Mouse (Mus musculus) forebrain, postnatal 0 days (tissue): ENCODE results near the gene Tchp. TPM values are rescaled to one million over a fixed set of nuclear protein-coding genes. Genes with fewer than 3 reads are reported as not detected.

ENCODE experiments used
- ATAC-seq: fragments of 200-750 bp; cut with Nextera tagmentation; 2 replicates; pipeline ENCODE4 v1.8.0; 2017; ENCODE audit warnings: mild to moderate bottlenecking, moderate library complexity
- DNase-seq: peaks from one replicate; pipeline ENCODE4 v3.0.0-alpha.2; 2015
- H3K27ac ChIP-seq: fragments of 300-500 bp; sonication (generic); 2 replicates; pipeline ENCODE4 v1.5.1; 2014; ENCODE audit warnings: low read depth, mild to moderate bottlenecking, antibody characterized with exemption, low read length, moderate library complexity, mixed read lengths
- H3K27me3 ChIP-seq: fragments of 300-500 bp; sonication (generic); 2 replicates; pipeline ENCODE4 v1.6.1; 2014; ENCODE audit warnings: mild to moderate bottlenecking, low read length, mixed read lengths; ENCODE audit not compliant: insufficient read depth
- H3K36me3 ChIP-seq: fragments of 300-500 bp; sonication (generic); 2 replicates; pipeline ENCODE4 v1.6.1; 2014; ENCODE audit warnings: mild to moderate bottlenecking, moderate library complexity; ENCODE audit not compliant: insufficient read depth
- H3K4me1 ChIP-seq: fragments of 300-500 bp; sonication (generic); 2 replicates; pipeline ENCODE4 v1.6.1; 2014; ENCODE audit warnings: antibody characterized with exemption; ENCODE audit not compliant: insufficient read depth
- H3K4me2 ChIP-seq: fragments of 300-500 bp; sonication (generic); 2 replicates; pipeline ENCODE4 v1.6.1; 2014; ENCODE audit warnings: low read depth, mild to moderate bottlenecking, moderate library complexity
- H3K4me3 ChIP-seq: fragments of 300-500 bp; sonication (generic); 2 replicates; pipeline ENCODE4 v1.5.1; 2014; ENCODE audit warnings: low read depth, low read length, mixed read lengths
- H3K9ac ChIP-seq: fragments of 300-500 bp; sonication (generic); 2 replicates; pipeline ENCODE4 v1.6.1; 2014; ENCODE audit warnings: mild to moderate bottlenecking
- H3K9me3 ChIP-seq: fragments of 300-500 bp; sonication (generic); 2 replicates; pipeline ENCODE4 v1.6.1; 2016; ENCODE audit warnings: low read length
- CTCF ChIP-seq: sonication (generic); IDR thresholded peaks from 2 replicates; pipeline ENCODE4 v1.5.1; 2016; ENCODE audit warnings: antibody characterized with exemption, control low read depth, low read depth
- WGBS: fragments of 180-500 bp; shearing (Covaris S2); extraction: QIAGEN DNeasy Blood & Tissue Kit; methylation state at CpG from one replicate; pipeline ENCODE4 v1.1.7; 2014; 5-methylcytosine and 5-hydroxymethylcytosine counted together
- microRNA-seq, 2 experiments: library from miRNA; unstranded; fragments of <30 nt; microRNA quantifications; one replicate each; pipeline ENCODE4; 2016
- polyA plus RNA-seq: library from polyadenylated mRNA; unstranded; fragments of >200 nt; fragmentation: Nextera tagmentation; extraction: Ambion mirVana; gene quantifications from 2 replicates; pipeline ENCODE4 v1.2.1, GENCODE M21; 2015
- total RNA-seq: library from RNA; depleted of rRNA; stranded (reverse); fragments of >200 nt; gene quantifications from 2 replicates; pipeline ENCODE4 v1.2.3, GENCODE M21; 2014; rRNA removed

The Tchp gene
- total and polyA plus RNA-seq, 2 experiments from 2014 or later, result 11.8 to 14.4 TPM

DNA sequence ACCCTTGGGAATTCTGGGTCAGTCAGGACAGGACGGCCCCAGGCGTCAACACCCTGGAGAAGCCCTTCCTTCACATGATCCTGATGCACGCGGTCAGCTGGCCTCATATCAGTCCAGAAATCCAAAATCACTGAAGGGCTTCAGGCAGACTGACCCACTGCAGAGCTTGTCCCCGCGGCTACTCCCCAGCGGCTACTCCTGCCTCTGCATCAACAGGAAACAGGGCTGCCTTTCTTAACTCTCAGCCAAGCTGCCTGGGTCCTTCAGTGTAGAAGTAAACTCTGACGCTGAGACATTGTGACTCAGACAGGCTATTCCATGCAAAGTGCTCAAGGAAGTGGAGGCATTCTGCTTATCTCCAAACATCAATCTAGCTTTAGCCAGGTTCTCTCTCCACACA lies 54.4 kb downstream of the Tchp start:
- 90% methylated on average over 8 of the region's 8 CpGs for WGBS
- Histone ChIP-seq H3K9ac (no peak overlapping the region), H3K27ac (no peak overlapping the region), H3K36me3 (peaks cover 59% of the 10 kb centered on the region), H3K27me3 (no peaks in the 10 kb centered on the region), H3K4me3 (no peak overlapping the region), H3K4me2 (no peak overlapping the region), H3K4me1 (no peaks in the 10 kb centered on the region), H3K9me3 (no peaks in the 10 kb centered on the region)
- ATAC-seq (no peak), DNase-seq (no peak)
- TF ChIP-seq CTCF, result no peak

DNA sequence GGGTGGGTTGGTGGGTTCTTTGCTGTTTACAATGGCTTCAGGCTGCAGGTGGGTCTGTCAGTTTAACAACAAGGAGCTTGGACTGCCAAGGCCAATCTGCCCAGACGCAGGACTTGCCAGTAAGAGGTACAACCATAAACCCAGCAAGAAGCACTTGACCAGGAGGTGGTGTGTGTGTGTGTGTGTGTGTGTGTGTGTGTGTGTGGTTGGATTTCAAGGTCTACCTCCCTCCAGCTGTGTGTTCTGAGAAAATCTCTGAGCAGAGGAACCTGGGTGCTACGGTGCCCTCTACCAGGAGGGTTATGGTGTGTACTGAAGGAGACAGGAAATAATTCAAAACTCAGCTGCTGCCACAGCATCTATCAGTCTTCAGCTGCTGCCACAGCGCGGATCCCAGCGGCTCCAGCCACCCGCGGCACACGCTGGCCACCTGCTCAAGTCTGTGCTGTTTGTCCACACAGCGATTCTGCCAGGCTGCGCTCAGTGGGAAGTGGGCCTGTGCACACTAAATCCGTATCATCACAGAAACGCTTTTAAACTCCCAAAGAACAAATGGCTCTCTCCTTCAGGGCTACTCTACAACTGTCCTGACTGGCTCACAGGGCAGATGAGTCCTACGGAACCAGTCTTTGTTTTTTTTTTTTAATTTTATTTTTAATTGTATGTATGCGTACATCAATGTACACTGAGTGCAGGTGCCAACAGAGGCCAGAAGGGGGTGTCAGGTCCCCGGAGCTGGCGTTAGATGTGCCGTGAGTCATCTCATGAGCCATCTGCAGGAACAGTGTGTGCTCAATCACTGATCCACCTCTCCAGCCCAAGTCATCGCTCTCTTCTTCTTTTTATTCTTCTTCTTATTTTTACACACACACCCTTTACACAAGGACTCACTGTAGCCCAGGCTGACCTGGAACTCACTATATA lies 57.5 kb downstream of the Tchp start:
- Histone ChIP-seq H3K36me3 (peaks cover 53% of the 10 kb centered on the region), H3K27me3 (no peaks in the 10 kb centered on the region), H3K4me3 (no peak overlapping the region), H3K4me2 (no peak overlapping the region), H3K9me3 (no peaks in the 10 kb centered on the region), H3K4me1 (no peaks in the 10 kb centered on the region), H3K9ac (no peak overlapping the region), H3K27ac (no peak overlapping the region)
- TF ChIP-seq CTCF, result no peak
- DNase-seq (no peak), ATAC-seq (no peak)
- WGBS, result 87% methylated on average over 18 of the region's 18 CpGs

DNA sequence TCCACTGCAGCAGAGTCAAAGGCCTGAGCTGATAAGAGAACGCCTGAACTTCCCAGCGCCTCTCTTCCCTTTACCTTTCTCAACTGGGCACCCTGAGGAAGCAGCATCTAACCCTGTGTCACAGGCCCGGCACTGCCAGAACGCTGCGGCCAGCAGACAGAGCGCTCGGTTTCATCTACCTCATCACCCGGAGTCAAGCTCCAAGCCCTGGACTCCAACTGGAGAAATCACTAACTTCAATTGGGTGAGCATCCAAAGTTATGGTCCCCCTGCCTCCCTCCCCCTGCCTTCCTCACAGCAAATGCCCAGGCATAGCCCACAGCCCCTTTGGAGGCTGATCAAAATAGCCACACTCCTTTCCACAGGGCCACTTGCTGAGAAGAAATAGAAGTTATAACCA lies 59.1 kb downstream of the Tchp start:
- H3K4me1 ChIP-seq, result peaks cover 2% of the 10 kb centered on the region; the same call in 1 of the 2 replicates
- H3K27me3 ChIP-seq, result no peaks in the 10 kb centered on the region
- no peak overlapping the region for H3K4me2 ChIP-seq
- DNase-seq (no peak), ATAC-seq (no peak)
- no peak overlapping the region for H3K27ac ChIP-seq
- no peak overlapping the region for H3K4me3 ChIP-seq
- H3K36me3 ChIP-seq, result peaks cover 39% of the 10 kb centered on the region
- 93% methylated on average over 8 of the region's 8 CpGs for WGBS
- TF ChIP-seq CTCF, result no peak
- no peaks in the 10 kb centered on the region for H3K9me3 ChIP-seq
- H3K9ac ChIP-seq, result no peak overlapping the region

DNA sequence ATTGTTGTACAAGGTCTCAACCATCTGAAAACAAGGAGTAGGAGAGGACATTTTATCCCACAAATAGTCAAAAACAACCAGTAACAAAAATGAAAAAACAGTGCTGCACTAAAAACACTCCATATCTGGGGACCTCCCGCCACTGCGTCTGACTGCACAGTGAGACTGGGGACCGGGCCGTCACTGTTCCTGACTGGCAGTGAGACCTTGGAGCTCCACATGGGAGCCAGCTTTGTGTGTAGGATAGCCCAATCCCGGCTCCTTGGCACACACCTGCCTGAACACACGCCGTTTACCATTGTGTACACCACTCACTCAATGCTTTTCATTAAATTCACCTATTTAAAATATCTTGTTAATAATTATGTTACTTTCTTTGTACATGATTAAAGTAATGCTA lies 59.6 kb downstream of the Tchp start:
- TF ChIP-seq CTCF, result no peak
- H3K9me3 ChIP-seq, result no peaks in the 10 kb centered on the region
- ATAC-seq, result no peak
- H3K9ac ChIP-seq, result no peak overlapping the region
- H3K27ac ChIP-seq, result no peak overlapping the region
- H3K4me2 ChIP-seq, result no peak overlapping the region
- peaks cover 34% of the 10 kb centered on the region for H3K36me3 ChIP-seq
- no peaks in the 10 kb centered on the region for H3K27me3 ChIP-seq
- no peak for DNase-seq
- WGBS, result 78% methylated on average over 7 of the region's 7 CpGs
- no peak overlapping the region for H3K4me3 ChIP-seq
- H3K4me1 ChIP-seq, result peaks cover 7% of the 10 kb centered on the region; the same call in 1 of the 2 replicates

DNA sequence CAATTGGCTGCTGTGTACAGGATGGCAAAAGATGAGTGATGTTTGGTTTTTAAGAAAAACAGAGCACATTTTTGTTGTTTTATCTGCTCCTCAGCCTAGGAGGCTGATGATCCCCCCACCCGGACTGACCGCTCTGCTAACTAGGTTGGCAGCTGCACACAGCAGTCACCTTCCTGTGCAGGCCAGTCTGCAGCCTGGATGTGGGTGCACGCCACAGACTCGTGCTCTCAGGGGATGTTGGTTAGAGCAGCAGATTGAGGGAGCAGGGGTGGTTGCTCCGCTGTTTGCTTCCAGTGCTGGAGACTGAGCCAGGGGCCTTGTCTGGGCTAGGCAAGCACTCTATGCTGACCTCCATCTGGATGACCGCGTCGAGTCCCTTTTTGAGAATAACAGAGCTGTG lies 62.2 kb downstream of the Tchp start:
- DNase-seq (no peak), ATAC-seq (no peak)
- no peaks in the 10 kb centered on the region for H3K9me3 ChIP-seq
- WGBS, result 90% methylated on average over 8 of the region's 8 CpGs
- H3K36me3 ChIP-seq, result peaks cover 11% of the 10 kb centered on the region
- H3K27ac ChIP-seq, result no peak overlapping the region
- no peak for TF ChIP-seq CTCF
- H3K4me1 ChIP-seq, result peaks cover 10% of the 10 kb centered on the region; the same call in 1 of the 2 replicates
- no peak overlapping the region for H3K4me3 ChIP-seq
- H3K4me2 ChIP-seq, result no peak overlapping the region
- H3K27me3 ChIP-seq, result no peaks in the 10 kb centered on the region
- H3K9ac ChIP-seq, result no peak overlapping the region

DNA sequence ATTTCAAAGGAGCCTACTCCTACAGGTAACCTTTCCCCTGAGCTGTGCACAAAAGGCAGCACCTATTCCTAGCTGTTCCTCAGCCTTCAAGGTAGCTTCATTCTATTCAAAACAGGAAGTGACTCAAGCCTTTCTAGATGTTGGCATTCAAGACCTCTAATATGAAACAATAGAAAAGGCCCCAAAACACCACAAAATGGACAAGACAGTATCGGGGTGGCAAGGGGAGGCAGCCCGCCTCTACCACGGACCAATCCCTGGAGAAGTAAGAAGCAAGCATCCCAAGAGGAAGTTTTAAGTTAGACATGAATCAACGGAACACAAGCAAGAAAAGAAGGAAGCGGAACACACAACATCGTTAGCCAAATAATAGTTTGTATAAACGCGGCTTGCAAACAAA lies 64.2 kb downstream of the Tchp start:
- ATAC-seq, result no peak
- 0 out of 2 replicates have a peak overlapping the region, but pooled peaks have one; percentile 91 for H3K9ac ChIP-seq
- peak overlapping the region; percentile 94 for H3K4me2 ChIP-seq
- no peaks in the 10 kb centered on the region for H3K9me3 ChIP-seq
- H3K4me1 ChIP-seq, result peaks cover 20% of the 10 kb centered on the region; the same call in 1 of the 2 replicates
- peak overlapping the region; percentile 100 for H3K4me3 ChIP-seq
- no peaks in the 10 kb centered on the region for H3K27me3 ChIP-seq
- no peak overlapping the region for H3K27ac ChIP-seq
- DNase-seq, result no peak
- no peak for TF ChIP-seq CTCF
- 53% methylated on average over 8 of the region's 8 CpGs for WGBS
- H3K36me3 ChIP-seq, result no peaks in the 10 kb centered on the region

Small RNA genes within 50 kb of the gene (microRNA-seq; reads per million reads assigned to microRNA genes)
- 0 reads per million in 2 experiments for gene Mir7028

Other genes with a start within 250 kb of the Tchp start
- gene Fam222a, start 139.7 kb upstream of the Tchp start, total RNA-seq, result 6.2 and 8.2 TPM in 2 replicates
- 2.9 and 3.4 TPM in 2 replicates for gene Fam222a, start 139.7 kb upstream of the Tchp start, polyA plus RNA-seq
- gene Trpv4, start 49.3 kb upstream of the Tchp start, total RNA-seq, result 0.81 and 1.5 TPM in 2 replicates
- gene Trpv4, start 49.3 kb upstream of the Tchp start, polyA plus RNA-seq, result 1.3 and 2.4 TPM in 2 replicates
- gene Gltp, start 16.8 kb upstream of the Tchp start, total RNA-seq, result 14.1 and 19.8 TPM in 2 replicates
- gene Gltp, start 16.8 kb upstream of the Tchp start, polyA plus RNA-seq, result 26.4 and 32.1 TPM in 2 replicates
- gene Ankrd13a, start 66.9 kb downstream of the Tchp start, total RNA-seq, result 34.3 and 44.8 TPM in 2 replicates
- 20.7 and 20.8 TPM in 2 replicates for gene Ankrd13a, start 66.9 kb downstream of the Tchp start, polyA plus RNA-seq
- gene Git2, start 67.8 kb downstream of the Tchp start, total RNA-seq, result 42.2 and 57.6 TPM in 2 replicates
- gene Git2, start 67.8 kb downstream of the Tchp start, polyA plus RNA-seq, result 21.9 and 31.1 TPM in 2 replicates
- 298 and 325 TPM in 2 replicates for gene 1500011B03Rik, start 115.7 kb downstream of the Tchp start, total RNA-seq
- gene 1500011B03Rik, start 115.7 kb downstream of the Tchp start, polyA plus RNA-seq, result 378 and 431 TPM in 2 replicates
- gene 4930519G04Rik, start 145.9 kb downstream of the Tchp start, total RNA-seq, result not detected in 2 replicates
- gene 4930519G04Rik, start 145.9 kb downstream of the Tchp start, polyA plus RNA-seq, result not detected in 2 replicates
- 3.6 and 4.2 TPM in 2 replicates for gene Gm9936, start 150.9 kb downstream of the Tchp start, total RNA-seq
- gene Gm9936, start 150.9 kb downstream of the Tchp start, polyA plus RNA-seq, result 1.8 and 3.2 TPM in 2 replicates
- gene Oasl2, start 189.2 kb downstream of the Tchp start, total RNA-seq, result 4.2 and 7.0 TPM in 2 replicates
- 4.2 and 4.8 TPM in 2 replicates for gene Oasl2, start 189.2 kb downstream of the Tchp start, polyA plus RNA-seq
- gene Oasl1, start 215.5 kb downstream of the Tchp start, total RNA-seq, result 0.54 and 1.7 TPM in 2 replicates
- gene Oasl1, start 215.5 kb downstream of the Tchp start, polyA plus RNA-seq, result 0.38 and 0.73 TPM in 2 replicates
- 81.0 and 86.0 TPM in 2 replicates for gene 2210016L21Rik, start 234.4 kb downstream of the Tchp start, total RNA-seq
- gene 2210016L21Rik, start 234.4 kb downstream of the Tchp start, polyA plus RNA-seq, result 167 and 170 TPM in 2 replicates